Mouse (Mus musculus) myocyte (in vitro differentiated cells): ENCODE measurements at regions not wholly inside any gene's neighbourhood (a gene's known extent, or its start where the extent isn't known, plus 50 kb on each side); places are given as distances from the start of the nearest gene placed in this dataset.

ENCODE experiments used
- POLR2A ChIP-seq: IDR thresholded peaks from one replicate; pipeline ENCODE4 v1.6.1; 2011; ENCODE audit warnings: low read depth, mild to moderate bottlenecking, control low read depth, moderate library complexity; ENCODE audit not compliant: insufficient read length
- POLR2AphosphoS2 ChIP-seq: IDR thresholded peaks from one replicate; pipeline ENCODE4 v1.6.1; 2011; ENCODE audit warnings: low read depth, control low read depth; ENCODE audit not compliant: insufficient read length
- TCF3 ChIP-seq: IDR thresholded peaks from one replicate; pipeline ENCODE4 v1.6.1; 2011; ENCODE audit warnings: low read depth, control low read depth; ENCODE audit not compliant: insufficient read length
- USF1 ChIP-seq: IDR thresholded peaks from one replicate; pipeline ENCODE4 v1.6.1; 2011; ENCODE audit warnings: low read depth, mild to moderate bottlenecking, control low read depth, moderate library complexity

GRCm38 (mm10) chr15:18511606-18512005 lies 307.1 kb upstream of the Cdh10 start:
- TF ChIP-seq POLR2A (no peak), USF1 (no peak), POLR2AphosphoS2 (no peak), TCF3 (no peak)
